Mouse (Mus musculus): ENCODE measurements around the gene Ttc30a1.
"Not testable (repeated sequence)": the region's sequence is repeated elsewhere in the genome, so short reads cannot be mapped to it uniquely, and the experiment has no call there.

Gene Ttc30a1

DNA sequence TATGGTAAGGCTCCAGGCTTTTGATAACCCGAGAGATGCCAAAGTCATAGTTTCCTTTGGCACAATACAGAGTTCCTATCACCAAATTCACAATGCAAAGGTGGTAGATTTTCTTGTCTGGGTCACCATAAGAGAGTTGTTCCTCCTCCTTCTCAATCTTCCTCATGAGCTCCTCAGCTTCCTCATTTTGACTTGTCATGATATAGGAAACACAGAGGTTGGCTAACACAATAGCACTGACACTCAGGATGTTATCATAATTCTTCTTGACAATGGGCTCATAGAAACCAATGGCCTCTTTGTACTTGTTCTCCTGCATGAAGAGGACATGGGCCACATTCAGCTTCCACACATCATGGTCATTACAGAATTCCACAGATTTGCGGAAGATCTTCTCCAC, 45.1 kb downstream of the Ttc30a1 start:
- not testable (repeated sequence) for DNase-seq (ENCODE audit: extremely low read depth, low read depth)

DNA sequence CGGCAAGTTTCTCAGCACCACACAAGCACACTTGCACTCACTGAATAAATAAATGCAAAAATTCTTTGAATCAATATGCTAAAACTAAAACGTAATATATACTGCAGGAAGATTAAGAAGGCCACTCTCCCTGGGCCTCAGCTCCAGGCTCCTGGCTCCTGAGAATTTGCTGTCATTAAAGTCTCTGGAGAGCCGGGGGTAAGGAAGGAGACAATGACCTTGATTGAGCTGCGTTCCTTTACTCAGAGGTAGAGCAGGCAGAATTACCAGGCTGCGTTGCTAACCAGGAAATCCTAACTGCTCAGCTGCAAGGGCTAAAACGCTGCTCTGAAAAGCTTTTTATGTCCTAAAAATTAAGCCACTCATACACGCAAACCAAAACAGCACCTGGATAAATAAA, 48.2 kb downstream of the Ttc30a1 start:
- DNase-seq (ENCODE audit: extremely low read depth, low read depth) = no peak

DNA sequence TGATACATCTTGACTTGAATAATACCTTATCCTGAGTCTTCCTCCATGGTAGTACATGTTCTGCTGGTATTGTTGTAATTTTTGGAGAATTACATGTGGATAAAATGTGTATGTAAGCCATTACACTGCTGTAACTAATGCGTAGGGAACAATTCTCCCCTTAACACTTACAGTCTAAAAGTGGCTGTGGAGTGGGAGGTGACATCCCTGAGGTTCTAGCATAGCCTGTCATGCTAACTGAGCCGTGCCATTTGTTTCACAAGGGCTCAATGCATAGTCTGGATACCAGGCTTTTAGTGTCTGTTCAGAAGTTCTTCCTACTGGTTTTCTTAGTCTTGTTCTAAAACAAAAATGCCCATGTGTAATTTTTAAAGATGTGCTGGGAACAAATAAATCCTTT, 50.8 kb downstream of the Ttc30a1 start:
- DNase-seq (ENCODE audit: extremely low read depth, low read depth) = no peak

GRCm38 (mm10) chr2:75929786-75930444, 51.9 kb downstream of the Ttc30a1 start:
- DNase-seq (ENCODE audit: extremely low read depth, low read depth) = no peak

DNA sequence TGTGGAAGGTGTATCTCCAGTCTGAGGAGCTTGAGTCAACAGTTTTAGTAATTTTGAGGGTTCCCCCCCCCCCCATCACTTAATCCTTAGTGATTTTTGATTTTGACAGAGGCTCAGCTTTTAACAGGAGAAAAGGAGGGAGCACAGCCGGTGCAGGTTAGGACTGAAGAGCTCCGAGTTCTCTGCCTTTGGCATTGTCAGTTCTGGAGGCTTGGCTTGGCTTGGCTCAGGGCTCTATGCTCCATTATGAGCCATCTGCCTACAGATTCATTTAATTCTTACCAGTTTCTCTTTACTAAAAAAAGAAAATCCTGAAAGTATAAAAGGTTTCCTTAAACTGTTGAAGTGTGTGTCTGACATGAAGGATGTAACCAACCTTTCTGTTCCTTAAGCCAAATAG, 52.6 kb downstream of the Ttc30a1 start:
- DNase-seq (ENCODE audit: extremely low read depth, low read depth) = no peak

Data from MEL-GATA-1-ER (cell line).